Mouse (Mus musculus) bone marrow macrophage, adult 2 months (primary cell): ENCODE results near the gene Cfap221.

Experiments used
- CTCF ChIP-seq: IDR thresholded peaks from 2 replicates; pipeline ENCODE4 v1.5.1; 2012; ENCODE audit warnings: low read depth, mild to moderate bottlenecking, low read length, moderate library complexity
- POLR2A ChIP-seq: IDR thresholded peaks from 2 replicates; pipeline ENCODE4 v1.6.1; 2012; ENCODE audit warnings: mild to moderate bottlenecking, low read depth, low read length, borderline replicate concordance

GRCm38 (mm10) chr1:119996798-119997581 lies at the start of gene Cfap221:
- TF ChIP-seq POLR2A (no peak), CTCF (no peak)
